Mouse (Mus musculus) layer of hippocampus, adult 11-12 months (tissue): ENCODE results near the gene 2310011J03Rik.
A peak's percentile ranks its signal among the peaks of the same experiment; 100 is the strongest.

Experiments used
- DNase-seq: peaks from one replicate; pipeline ENCODE4 v3.0.0; 2022; ENCODE audit warnings: low spot score

Gene 2310011J03Rik

GRCm38 (mm10) chr10:80341491-80342304 is 21.4 kb upstream of the 2310011J03Rik start:
- DNase-seq = no peak

GRCm38 (mm10) chr10:80341026-80341425 is 20.7 kb upstream of the 2310011J03Rik start:
- DNase-seq = no peak

GRCm38 (mm10) chr10:80339941-80340750 is 19.8 kb upstream of the 2310011J03Rik start:
- peak; percentile 90 for DNase-seq

GRCm38 (mm10) chr10:80336263-80336662 is 15.9 kb upstream of the 2310011J03Rik start:
- DNase-seq = no peak

GRCm38 (mm10) chr10:80332525-80332989 is 12.2 kb upstream of the 2310011J03Rik start:
- DNase-seq = no peak

- DNase-seq = no peak
Observed at GRCm38 (mm10) chr10:80331636-80332524, 11.5 kb upstream of the 2310011J03Rik start.

- DNase-seq = no peak
Observed at GRCm38 (mm10) chr10:80330888-80331287, 10.6 kb upstream of the 2310011J03Rik start.

GRCm38 (mm10) chr10:80330084-80330483 is 9.7 kb upstream of the 2310011J03Rik start:
- no peak for DNase-seq

GRCm38 (mm10) chr10:80329273-80330081 is 9.1 kb upstream of the 2310011J03Rik start, which contains the start of the genes Pcsk4 and Reep6:
TSS of gene Pcsk4 (minus strand) at chr10:80329498.
TSS of gene Reep6 (plus strand) at chr10:80329953.
- DNase-seq = peak; percentile 96

GRCm38 (mm10) chr10:80325045-80325444 is 4.7 kb upstream of the 2310011J03Rik start:
- no peak for DNase-seq

- DNase-seq = no peak
Observed at GRCm38 (mm10) chr10:80324120-80325037, 4.0 kb upstream of the 2310011J03Rik start.

GRCm38 (mm10) chr10:80323261-80324119 is 3.2 kb upstream of the 2310011J03Rik start:
- no peak for DNase-seq

- DNase-seq = no peak
Observed at GRCm38 (mm10) chr10:80322811-80323211, 2.5 kb upstream of the 2310011J03Rik start.

- no peak for DNase-seq
Observed at GRCm38 (mm10) chr10:80321670-80322581, 1.6 kb upstream of the 2310011J03Rik start.

GRCm38 (mm10) chr10:80321014-80321669 is 805 bp upstream of the 2310011J03Rik start:
- no peak for DNase-seq

- DNase-seq = no peak
Observed at GRCm38 (mm10) chr10:80317011-80317410, 3.3 kb downstream of the 2310011J03Rik start.

GRCm38 (mm10) chr10:80316359-80316781 is 4.0 kb downstream of the 2310011J03Rik start:
- DNase-seq = no peak
